Mouse (Mus musculus) cerebellum, adult 2 months (tissue): ENCODE data around the gene Uhrf2.

Experiments used
- CTCF ChIP-seq: fragments of 200-500 bp; IDR thresholded peaks from 2 replicates; pipeline ENCODE4 v1.5.1; 2011; ENCODE audit warnings: low read depth, mild to moderate bottlenecking, control low read depth, low read length, moderate library complexity, borderline replicate concordance; ENCODE audit not compliant: insufficient read depth
- POLR2A ChIP-seq: fragments of 200-500 bp; IDR thresholded peaks from 2 replicates; pipeline ENCODE4 v1.6.1; 2011; ENCODE audit warnings: low read length, control low read depth, borderline replicate concordance; ENCODE audit not compliant: insufficient read depth

DNA sequence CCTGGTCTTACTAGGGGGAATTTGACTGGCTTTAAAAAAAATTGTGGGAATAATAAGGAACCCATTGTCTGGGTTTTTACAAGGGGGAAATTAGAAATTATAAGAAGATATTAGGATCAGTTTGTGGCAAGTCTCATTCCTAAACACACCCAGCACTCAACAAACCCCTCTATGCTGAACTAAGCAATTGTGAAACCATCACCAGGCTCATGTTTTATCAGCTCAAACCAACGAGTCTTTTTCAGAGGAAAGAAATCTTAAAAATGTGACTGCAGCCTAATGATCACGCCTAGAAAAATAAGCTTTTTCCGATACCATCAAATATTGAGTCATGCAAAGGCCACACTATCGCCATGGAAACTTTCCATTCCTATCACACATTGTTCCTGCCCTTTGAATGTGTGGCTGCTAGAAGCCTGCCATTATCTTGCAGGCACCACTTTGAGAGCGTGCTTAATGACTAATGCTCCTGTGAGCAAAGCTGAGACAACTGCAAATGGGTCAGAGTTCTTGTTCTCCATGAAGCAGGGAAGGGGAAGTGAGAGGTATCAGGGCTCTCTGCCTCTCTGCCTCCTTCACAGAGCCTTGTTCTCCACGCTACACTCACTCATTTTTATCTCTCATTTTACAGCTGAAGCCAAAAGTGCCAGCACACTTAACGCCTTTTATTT, 94.8 kb downstream of the Uhrf2 start:
- no peak for TF ChIP-seq CTCF
- no peak for TF ChIP-seq POLR2A
